Mouse (Mus musculus) limb, embryonic 11.5 days (tissue): ENCODE results near the gene Zfp341. TPM values are rescaled to one million over a fixed set of nuclear protein-coding genes. Genes with fewer than 3 reads are reported as not detected.

Experiments used
- ATAC-seq: fragments of 200-750 bp; cut with Nextera tagmentation; 2 replicates; pipeline ENCODE4 v1.8.0; 2017; ENCODE audit warnings: low read depth; ENCODE audit not compliant: insufficient number of reproducible peaks, low FRiP score, low TSS enrichment
- DNase-seq: peaks from one replicate; pipeline ENCODE4 v3.0.0-alpha.2; 2015; ENCODE audit warnings: low spot score
- H3K27ac ChIP-seq: fragments of 300-500 bp; sonication (generic); replicated peaks from 2 replicates; pipeline ENCODE4 v1.5.1; 2014; ENCODE audit warnings: low read depth, mild to moderate bottlenecking, low read length
- H3K27me3 ChIP-seq: fragments of 300-500 bp; sonication (generic); 2 replicates; pipeline ENCODE4 v1.6.1; 2014; ENCODE audit warnings: mild to moderate bottlenecking, low read length, mixed read lengths; ENCODE audit not compliant: control insufficient read depth, insufficient read depth
- H3K36me3 ChIP-seq: fragments of 300-500 bp; sonication (generic); 2 replicates; pipeline ENCODE4 v1.6.1; 2014; ENCODE audit warnings: mild to moderate bottlenecking, low read length, moderate library complexity, mixed read lengths; ENCODE audit not compliant: control insufficient read depth, insufficient read depth
- H3K4me1 ChIP-seq: fragments of 300-500 bp; sonication (generic); 2 replicates; pipeline ENCODE4 v1.6.1; 2014; ENCODE audit warnings: low read length, mixed read lengths; ENCODE audit not compliant: control insufficient read depth, insufficient read depth
- H3K4me2 ChIP-seq: fragments of 300-500 bp; sonication (generic); 2 replicates; pipeline ENCODE4 v1.6.1; 2014; ENCODE audit warnings: low read depth, mild to moderate bottlenecking, moderate library complexity; ENCODE audit not compliant: severe bottlenecking
- H3K4me3 ChIP-seq: fragments of 300-500 bp; sonication (generic); 2 replicates; pipeline ENCODE4 v1.5.1; 2014; ENCODE audit warnings: low read depth, low read length
- H3K9ac ChIP-seq: fragments of 300-500 bp; sonication (generic); 2 replicates; pipeline ENCODE4 v1.6.1; 2014; ENCODE audit warnings: mild to moderate bottlenecking, low read length
- H3K9me3 ChIP-seq: fragments of 300-500 bp; sonication (generic); 2 replicates; pipeline ENCODE4 v1.6.1; 2016; ENCODE audit warnings: low read length; ENCODE audit not compliant: control insufficient read depth
- WGBS: fragments of 180-500 bp; shearing (Covaris S2); extraction: QIAGEN DNeasy Blood & Tissue Kit; methylation state at CpG from one replicate; pipeline ENCODE4 v1.1.7; 2014; 5-methylcytosine and 5-hydroxymethylcytosine counted together
- polyA plus RNA-seq: library from polyadenylated mRNA; unstranded; fragments of >200 nt; fragmentation: Nextera tagmentation; extraction: Ambion mirVana; gene quantifications from 2 replicates; pipeline ENCODE4 v1.2.1, GENCODE M21; 2014

The Zfp341 gene
- polyA plus RNA-seq, 1 experiment from 2014 or later: 0.91 TPM

- Histone ChIP-seq H3K27me3 (no peaks in the 10 kb centered on the region), H3K4me1 (no peaks in the 10 kb centered on the region), H3K4me3 (no peak overlapping the region), H3K9ac (no peak overlapping the region), H3K27ac (no peak overlapping the region), H3K4me2 (no peak overlapping the region), H3K9me3 (no peaks in the 10 kb centered on the region), H3K36me3 (no peaks in the 10 kb centered on the region; the same call in 1 of the 2 replicates)
- ATAC-seq (no peak), DNase-seq (no peak)
- 79% methylated on average over 5 of the region's 5 CpGs for WGBS
Measured at GRCm38 (mm10) chr2:154646634-154647033, 33.5 kb downstream of the Zfp341 start.

- no peaks in the 10 kb centered on the region for H3K27me3 ChIP-seq
Measured at GRCm38 (mm10) chr2:154648086-154648485, 35.0 kb downstream of the Zfp341 start.

GRCm38 (mm10) chr2:154650404-154650803 lies 37.3 kb downstream of the Zfp341 start:
- no peak overlapping the region for H3K4me2 ChIP-seq
- no peak overlapping the region for H3K9ac ChIP-seq
- no peak for DNase-seq
- no peaks in the 10 kb centered on the region for H3K9me3 ChIP-seq
- H3K4me1 ChIP-seq: no peaks in the 10 kb centered on the region
- WGBS: 89% methylated on average over 3 of the region's 3 CpGs
- H3K36me3 ChIP-seq: no peaks in the 10 kb centered on the region
- no peak for ATAC-seq
- H3K27ac ChIP-seq: no peak overlapping the region
- H3K27me3 ChIP-seq: no peaks in the 10 kb centered on the region
- no peak overlapping the region for H3K4me3 ChIP-seq

More at GRCm38 (mm10) chr2:154648086-154648485, 35.0 kb downstream of the Zfp341 start:
- 35% methylated on average over 3 of the region's 3 CpGs for WGBS
- no peak overlapping the region for H3K27ac ChIP-seq
- no peak overlapping the region for H3K9ac ChIP-seq
- DNase-seq (peak; percentile 54), ATAC-seq (no peak)
- H3K4me1 ChIP-seq: no peaks in the 10 kb centered on the region
- no peak overlapping the region for H3K4me3 ChIP-seq
- H3K4me2 ChIP-seq: no peak overlapping the region
- no peaks in the 10 kb centered on the region; the same call in 1 of the 2 replicates for H3K36me3 ChIP-seq
- H3K9me3 ChIP-seq: no peaks in the 10 kb centered on the region

- H3K4me1 ChIP-seq: no peaks in the 10 kb centered on the region
- H3K4me2 ChIP-seq: no peak within 1 kb of the TSS
- H3K27ac ChIP-seq: no peak within 1 kb of the TSS
- DNase-seq (peak; percentile 39), ATAC-seq (no peak)
- H3K9me3 ChIP-seq: no peaks in the 10 kb centered on the region
- H3K9ac ChIP-seq: no peak within 1 kb of the TSS
- H3K27me3 ChIP-seq: no peaks in the 10 kb centered on the region
- no peaks in the 10 kb centered on the region for H3K36me3 ChIP-seq
- H3K4me3 ChIP-seq: no peak within 1 kb of the TSS
- 52% methylated on average over 8 of the region's 8 CpGs for WGBS
Measured at GRCm38 (mm10) chr2:154651363-154651762, 38.3 kb downstream of the Zfp341 start, which contains the start of gene Chmp4b. Chmp4b (plus strand) TSS chr2:154651705.

GRCm38 (mm10) chr2:154654976-154655375 lies 41.9 kb downstream of the Zfp341 start:
- WGBS: 93% methylated on average over 12 of the region's 12 CpGs
- H3K4me2 ChIP-seq: no peak overlapping the region
- H3K9me3 ChIP-seq: no peaks in the 10 kb centered on the region
- no peaks in the 10 kb centered on the region for H3K36me3 ChIP-seq
- DNase-seq (no peak), ATAC-seq (no peak)
- no peak overlapping the region for H3K4me3 ChIP-seq
- no peak overlapping the region for H3K27ac ChIP-seq
- peaks cover 3% of the 10 kb centered on the region; the same call in 1 of the 2 replicates for H3K4me1 ChIP-seq
- no peaks in the 10 kb centered on the region for H3K27me3 ChIP-seq
- H3K9ac ChIP-seq: no peak overlapping the region

- Histone ChIP-seq H3K4me2 (peak overlapping the region; percentile 0; the same call in 1 of the 2 replicates), H3K36me3 (no peaks in the 10 kb centered on the region), H3K4me3 (no peak overlapping the region), H3K9ac (no peak overlapping the region), H3K27me3 (no peaks in the 10 kb centered on the region), H3K9me3 (no peaks in the 10 kb centered on the region), H3K27ac (no peak overlapping the region), H3K4me1 (peaks cover 3% of the 10 kb centered on the region; the same call in 1 of the 2 replicates)
- DNase-seq: no peak
- no peak for ATAC-seq
- 64% methylated on average over 2 of the region's 2 CpGs for WGBS
Measured at GRCm38 (mm10) chr2:154655878-154656414, 42.8 kb downstream of the Zfp341 start.

GRCm38 (mm10) chr2:154656710-154657485 lies 43.8 kb downstream of the Zfp341 start:
- Histone ChIP-seq H3K4me1 (peaks cover 3% of the 10 kb centered on the region; the same call in 1 of the 2 replicates), H3K27ac (peak overlapping the region; percentile 63), H3K9ac (peak overlapping the region; percentile 81), H3K4me3 (peak overlapping the region; percentile 74), H3K4me2 (peak overlapping the region; percentile 64), H3K27me3 (no peaks in the 10 kb centered on the region), H3K36me3 (no peaks in the 10 kb centered on the region), H3K9me3 (no peaks in the 10 kb centered on the region)
- under 1% methylated on average over 67 of the region's 67 CpGs for WGBS
- DNase-seq: peak; percentile 96
- peak; percentile 98 for ATAC-seq

- Histone ChIP-seq H3K4me3 (peak overlapping the region; percentile 74), H3K4me1 (peaks cover 3% of the 10 kb centered on the region; the same call in 1 of the 2 replicates), H3K9ac (peak overlapping the region; percentile 81), H3K36me3 (no peaks in the 10 kb centered on the region), H3K27ac (peak overlapping the region; percentile 63), H3K4me2 (peak overlapping the region; percentile 64), H3K9me3 (no peaks in the 10 kb centered on the region), H3K27me3 (no peaks in the 10 kb centered on the region)
- DNase-seq (peak; percentile 30), ATAC-seq (0 out of 2 replicates have a peak, but pooled peaks have one; percentile 2)
- WGBS: 15% methylated on average over 12 of the region's 12 CpGs
Measured at GRCm38 (mm10) chr2:154657486-154658237, 44.6 kb downstream of the Zfp341 start.
